Mouse (Mus musculus) adrenal gland, adult 18-20 months (tissue): Measurements from ENCODE around the gene Prx. TPM values are rescaled to one million over a fixed set of nuclear protein-coding genes. Genes with fewer than 3 reads are reported as not detected.
"Not testable (repeated sequence)": the region's sequence is repeated elsewhere in the genome, so short reads cannot be mapped to it uniquely, and the experiment has no call there.

ENCODE experiments used
- DNase-seq, 2 experiments: peaks; one replicate each; pipeline ENCODE4 v3.0.0; 2021 to 2022; ENCODE audit warnings: low spot score in 2 of 2
- total RNA-seq, 2 experiments: library from RNA; stranded (reverse); gene quantifications; 1 replicate in 1 of 2; 2 replicates in 1 of 2; pipeline ENCODE4 v1.2.3; 2021

The Prx gene
- total RNA-seq, 2 experiments from 2014 or later: 2.6 to 3.0 TPM

GRCm38 (mm10) chr7:27481627-27481969 is 17.5 kb upstream of the Prx start:
- peak; percentile 82 to 84 for DNase-seq

GRCm38 (mm10) chr7:27483860-27484259 is 15.3 kb upstream of the Prx start:
- DNase-seq: no peak

- peak in 1 of 2 experiments; percentile 34 for DNase-seq
These were observed 12.9 kb upstream of the Prx start for GRCm38 (mm10) chr7:27486102-27486769.

- peak; percentile 100 for DNase-seq
These were observed 12.1 kb upstream of the Prx start, which contains the start of gene Sertad1 for GRCm38 (mm10) chr7:27486770-27487697. Gene Sertad1, plus strand, starts transcription at chr7:27486910.

GRCm38 (mm10) chr7:27487740-27488268 is 11.3 kb upstream of the Prx start:
- DNase-seq: peak; percentile 56 to 67

- DNase-seq: peak in 1 of 2 experiments; percentile 37
These were observed 9.8 kb upstream of the Prx start for GRCm38 (mm10) chr7:27489270-27489869.

- no peak for DNase-seq
These were observed 8.9 kb upstream of the Prx start for GRCm38 (mm10) chr7:27490227-27490542.

DNA sequence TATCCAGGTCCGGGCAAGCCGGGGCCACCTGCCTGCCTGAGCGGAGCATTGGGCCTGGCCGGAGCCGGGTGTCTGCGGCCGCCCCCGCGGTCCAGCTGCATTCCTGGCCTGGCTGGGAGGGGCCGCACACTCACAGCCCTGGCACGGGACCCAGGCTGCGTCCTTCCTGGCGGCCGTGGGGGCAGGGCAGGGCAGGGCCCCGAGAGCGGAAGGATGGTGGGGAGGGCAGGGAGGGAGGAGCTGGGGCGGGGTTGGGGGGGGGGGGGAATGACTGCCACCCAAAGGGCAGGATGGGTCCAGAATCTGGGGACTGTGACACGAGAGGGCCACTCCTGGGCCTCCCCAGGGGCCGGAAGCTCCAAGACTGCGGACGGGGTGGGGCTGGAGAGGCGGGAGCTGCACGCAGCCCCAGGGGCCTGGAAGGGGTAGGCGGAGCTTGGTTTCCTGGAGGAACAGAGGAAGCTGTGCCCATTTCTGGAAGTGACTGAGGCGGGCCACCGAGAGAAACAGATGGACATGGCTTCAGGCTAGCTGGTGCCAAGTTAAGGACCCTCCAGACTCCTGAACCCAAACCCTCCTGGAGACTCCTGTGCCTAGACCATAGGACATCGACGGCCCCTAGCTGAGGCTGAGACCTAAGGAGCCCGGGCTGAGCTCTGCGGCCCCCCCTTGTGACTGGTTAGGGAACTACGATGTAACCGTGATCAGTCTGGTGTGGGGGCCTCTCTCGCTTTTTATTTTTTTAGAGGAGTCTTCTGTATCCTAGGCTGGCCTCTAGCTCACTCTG is 8.4 kb upstream of the Prx start:
- peak; percentile 90 to 94 for DNase-seq

- DNase-seq: no peak
These were observed 7.3 kb upstream of the Prx start for GRCm38 (mm10) chr7:27491856-27492255.

DNA sequence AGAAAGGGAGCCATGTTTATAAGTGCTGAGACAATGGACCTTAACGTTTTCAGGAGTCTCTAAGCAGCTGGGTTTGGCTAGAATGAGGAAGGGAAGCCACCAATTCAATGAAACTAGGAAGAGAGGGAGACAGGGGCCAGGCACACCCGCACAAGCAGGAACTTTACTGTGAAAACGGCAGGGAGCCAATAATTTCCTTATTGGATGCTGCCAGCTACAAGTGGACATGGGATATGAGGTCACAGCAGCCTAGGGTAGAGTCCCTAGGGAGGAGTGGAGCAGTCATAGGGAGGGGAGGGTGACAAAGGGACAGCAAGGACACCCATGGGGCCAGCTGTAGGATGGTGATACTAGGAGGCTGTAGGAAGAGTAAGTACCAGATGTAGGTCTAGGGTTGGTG is 6.1 kb upstream of the Prx start:
- DNase-seq: no peak

DNA sequence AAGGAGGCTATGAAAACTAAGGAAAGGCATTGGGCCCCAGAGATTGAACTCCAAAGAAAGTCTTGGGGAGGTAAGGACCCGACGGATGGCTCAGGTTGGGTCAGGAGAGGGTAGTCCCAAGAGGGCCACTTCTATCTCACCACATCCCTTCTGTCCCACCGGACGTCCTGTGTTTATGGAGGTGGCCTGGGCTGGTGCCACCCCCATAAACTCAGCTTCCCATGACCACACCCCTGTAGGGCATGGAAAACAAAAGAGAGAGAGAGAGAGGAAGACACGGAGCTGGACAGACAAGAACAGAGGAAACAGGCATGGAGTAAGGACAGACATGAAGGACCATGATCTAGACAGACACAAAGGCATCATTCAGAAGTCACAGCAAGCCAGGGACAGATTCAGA is 5.7 kb upstream of the Prx start:
- no peak for DNase-seq

GRCm38 (mm10) chr7:27494659-27495367 is 4.3 kb upstream of the Prx start:
- DNase-seq: not testable (repeated sequence)

DNA sequence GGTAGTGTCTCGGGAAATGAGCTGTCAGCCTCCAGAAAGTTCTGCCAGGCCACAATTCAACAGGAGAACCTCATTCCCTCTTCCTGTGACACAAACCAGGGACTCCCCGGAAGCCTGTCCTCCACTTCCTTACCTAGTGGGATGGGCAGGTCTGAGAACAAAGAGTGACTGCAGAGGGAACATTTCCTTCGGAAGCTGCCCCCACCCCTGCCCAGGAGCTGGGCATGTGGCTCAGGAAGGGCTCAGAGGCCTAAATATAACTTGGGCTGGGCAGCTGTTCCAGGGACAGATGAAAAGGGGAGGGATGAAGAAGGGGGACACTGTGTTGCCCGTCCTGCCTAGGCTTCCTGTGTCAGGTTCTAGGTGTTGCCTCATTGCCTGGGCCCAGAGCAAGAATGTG is 2.5 kb downstream of the Prx start:
- DNase-seq: peak in 1 of 2 experiments; percentile 38

DNA sequence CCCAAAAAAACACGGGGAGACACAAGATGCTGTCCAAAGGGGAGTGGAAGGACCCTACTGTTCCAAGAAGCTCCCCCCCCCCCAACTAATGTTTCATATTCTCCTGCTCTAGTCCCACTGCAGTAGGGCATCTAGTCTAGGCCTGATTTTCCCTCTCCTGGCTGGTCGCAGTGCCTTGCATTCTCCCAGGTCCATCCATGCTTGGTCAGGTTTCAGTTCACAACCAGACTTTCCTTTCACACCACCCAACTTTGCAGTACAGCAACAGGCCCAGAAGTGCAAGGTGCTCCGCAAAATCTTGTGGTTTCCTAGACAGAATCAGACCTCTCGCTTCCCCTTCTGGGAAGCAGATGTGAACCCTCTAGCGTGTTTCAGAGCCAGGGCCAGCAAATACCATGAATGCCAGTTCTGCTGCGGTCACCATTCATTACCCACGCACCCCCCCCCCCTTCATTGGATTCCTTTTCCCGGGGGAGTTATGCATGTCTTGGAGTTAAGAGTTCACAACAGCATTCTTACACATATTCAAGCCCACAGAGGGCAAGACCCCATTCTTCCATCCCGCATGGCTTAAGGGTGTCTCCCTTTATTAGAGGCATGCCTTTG is 7.7 kb downstream of the Prx start:
- no peak for DNase-seq

DNA sequence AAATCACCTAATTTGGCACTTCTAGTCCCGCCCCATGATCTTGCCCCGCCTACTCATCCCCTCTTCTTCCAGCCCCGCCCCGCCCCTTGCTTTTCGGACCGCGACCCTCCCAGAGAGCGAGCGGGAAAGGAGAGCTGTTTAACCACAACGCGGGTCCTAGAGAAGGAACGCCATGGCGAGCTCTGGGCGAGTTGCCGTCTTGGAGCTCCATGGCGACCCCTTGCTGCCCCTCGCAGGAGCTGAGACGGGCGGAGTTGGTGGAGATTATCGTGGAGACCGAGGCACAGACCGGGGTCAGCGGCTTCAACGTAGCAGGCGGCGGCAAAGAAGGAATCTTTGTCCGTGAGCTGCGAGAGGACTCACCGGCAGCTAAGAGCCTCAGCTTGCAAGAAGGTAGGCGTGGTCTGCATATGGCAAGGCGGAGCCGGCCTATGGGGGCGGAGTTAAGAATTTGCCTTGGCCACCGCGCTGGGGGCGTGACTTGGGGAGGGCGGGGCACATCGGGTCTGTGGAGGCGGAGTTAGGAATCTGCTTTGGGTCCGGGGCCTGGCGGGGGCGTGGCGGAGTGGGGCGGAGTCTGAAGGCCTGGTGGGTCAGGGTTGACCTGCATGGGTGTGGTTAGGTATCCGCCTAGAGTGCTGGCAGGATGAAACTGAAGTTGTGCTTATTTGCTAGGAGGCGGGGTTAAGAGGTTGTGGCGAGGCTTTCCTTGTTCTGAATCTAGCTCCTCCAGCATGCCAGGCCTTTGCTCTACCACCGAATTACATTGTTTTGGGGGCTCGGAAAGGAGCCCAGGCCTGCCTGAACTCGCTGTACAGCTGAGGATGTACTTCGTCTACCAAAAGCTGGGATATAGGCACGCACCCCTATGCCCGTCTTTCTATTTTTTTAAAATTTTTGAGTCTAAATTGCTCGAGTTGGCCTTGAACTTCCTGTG is 8.9 kb downstream of the Prx start:
- DNase-seq: peak; percentile 98

- DNase-seq: peak; percentile 51 to 52
These were observed 9.5 kb downstream of the Prx start for GRCm38 (mm10) chr7:27508648-27509005.

DNA sequence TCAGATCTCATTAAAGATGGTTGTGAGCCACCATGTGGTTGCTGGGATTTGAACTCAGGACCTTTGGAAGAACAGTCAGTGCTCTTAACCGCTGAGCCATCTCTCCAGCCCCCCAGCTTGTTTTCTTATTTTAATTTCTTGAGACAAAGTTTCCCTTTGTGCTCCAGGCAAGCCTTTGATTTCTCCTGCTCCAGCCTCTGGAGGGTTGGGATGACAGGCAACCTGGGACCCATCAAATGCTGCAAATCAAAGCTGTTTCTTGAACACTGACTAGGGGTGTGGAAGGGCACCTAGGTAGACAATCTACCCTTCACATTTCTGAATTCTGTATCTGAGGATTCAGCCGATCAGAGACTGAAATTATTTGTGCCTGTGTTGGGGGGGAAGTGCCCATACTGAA is 11.7 kb downstream of the Prx start:
- DNase-seq: no peak

DNA sequence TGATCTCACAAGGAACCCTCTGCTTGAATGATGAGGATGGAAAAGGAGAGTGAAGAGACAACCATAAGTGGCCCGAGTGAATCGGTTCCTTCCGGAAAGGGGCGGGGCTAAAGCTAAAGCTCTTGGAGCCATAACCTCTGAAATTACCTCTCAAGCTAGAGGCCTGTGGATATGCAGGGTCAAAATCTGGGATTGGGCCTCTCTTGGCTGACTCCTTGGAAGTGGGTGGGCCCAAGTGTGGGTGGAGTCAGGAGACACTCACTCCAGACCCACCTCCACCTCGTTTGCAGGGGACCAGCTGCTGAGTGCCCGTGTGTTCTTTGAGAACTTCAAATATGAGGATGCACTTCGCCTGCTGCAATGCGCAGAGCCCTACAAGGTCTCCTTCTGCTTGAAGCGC is 15.8 kb downstream of the Prx start:
- no peak for DNase-seq

- DNase-seq: no peak
These were observed 19.2 kb downstream of the Prx start for GRCm38 (mm10) chr7:27518314-27518713.
